Mouse (Mus musculus): Measurements from ENCODE around the gene Osbpl6. TPM values are rescaled to one million over a fixed set of nuclear protein-coding genes. Genes with fewer than 3 reads are reported as not detected.
"Not testable (repeated sequence)": the region's sequence is repeated elsewhere in the genome, so short reads cannot be mapped to it uniquely, and the experiment has no call there.

Osbpl6 gene
- polyA plus RNA-seq, 1 experiment from 2014 or later = 24.0 TPM

DNA sequence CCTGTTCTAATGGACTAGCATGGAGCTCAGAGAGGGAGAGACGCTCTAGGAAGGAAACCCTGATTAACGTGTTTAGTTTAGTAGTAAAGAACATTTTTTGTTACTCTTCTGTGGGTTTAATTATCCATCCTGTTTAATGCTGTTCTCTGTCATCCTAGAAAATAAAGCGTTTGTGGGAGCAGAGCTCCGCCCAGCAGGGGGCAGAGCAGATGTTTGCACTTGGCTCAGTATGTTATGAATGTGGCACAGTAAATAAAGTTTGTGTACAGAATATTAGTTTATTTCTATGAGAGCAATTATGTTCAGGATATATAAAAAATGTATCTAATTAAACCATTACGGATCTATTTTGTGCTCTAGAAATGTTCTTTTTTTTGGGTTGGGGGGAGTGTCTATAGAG, 192.9 kb downstream of the Osbpl6 start:
- no peak overlapping the region for H3K4me3 ChIP-seq
- no peaks in the 10 kb centered on the region for H3K27me3 ChIP-seq
- H3K9me3 ChIP-seq (replicated peaks) = no peaks in the 10 kb centered on the region
- WGBS = 78% methylated on average over 5 of the region's 5 CpGs
- no peak for ATAC-seq (ENCODE audit: low FRiP score)
- peaks cover 7% of the 10 kb centered on the region; the same call in 1 of the 2 replicates for H3K36me3 ChIP-seq
- H3K4me1 ChIP-seq = no peaks in the 10 kb centered on the region
- no peak overlapping the region for H3K9ac ChIP-seq
- H3K27ac ChIP-seq = no peak overlapping the region
- H3K4me2 ChIP-seq (replicated peaks) = no peak overlapping the region

DNA sequence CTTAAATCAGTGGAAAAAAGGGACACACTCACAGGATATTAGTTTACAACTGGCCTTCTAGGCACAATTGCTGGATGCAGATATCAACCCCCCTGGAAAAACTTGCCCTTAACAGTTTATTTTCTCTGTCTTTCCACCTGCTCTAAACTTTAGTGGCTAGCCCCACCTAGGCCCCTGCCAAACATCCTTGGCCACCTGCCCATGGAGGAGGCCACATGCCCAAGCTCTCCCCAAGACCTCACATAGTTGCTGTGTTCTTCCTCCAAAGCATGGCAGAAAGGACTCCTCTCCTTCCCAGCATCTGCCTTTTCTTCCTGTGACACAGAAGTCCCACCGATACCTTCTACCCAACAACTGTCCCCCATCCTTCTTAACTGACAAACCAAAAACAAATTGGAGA, 195.9 kb downstream of the Osbpl6 start:
- H3K9me3 ChIP-seq (replicated peaks) = no peaks in the 10 kb centered on the region
- no peaks in the 10 kb centered on the region for H3K27me3 ChIP-seq
- no peak for ATAC-seq (ENCODE audit: low FRiP score)
- H3K4me3 ChIP-seq = no peak overlapping the region
- no peak overlapping the region for H3K27ac ChIP-seq
- no peaks in the 10 kb centered on the region for H3K36me3 ChIP-seq
- 96% methylated on average over 1 of the region's 1 CpGs for WGBS
- H3K4me2 ChIP-seq (replicated peaks) = no peak overlapping the region
- no peaks in the 10 kb centered on the region for H3K4me1 ChIP-seq
- no peak overlapping the region for H3K9ac ChIP-seq

DNA sequence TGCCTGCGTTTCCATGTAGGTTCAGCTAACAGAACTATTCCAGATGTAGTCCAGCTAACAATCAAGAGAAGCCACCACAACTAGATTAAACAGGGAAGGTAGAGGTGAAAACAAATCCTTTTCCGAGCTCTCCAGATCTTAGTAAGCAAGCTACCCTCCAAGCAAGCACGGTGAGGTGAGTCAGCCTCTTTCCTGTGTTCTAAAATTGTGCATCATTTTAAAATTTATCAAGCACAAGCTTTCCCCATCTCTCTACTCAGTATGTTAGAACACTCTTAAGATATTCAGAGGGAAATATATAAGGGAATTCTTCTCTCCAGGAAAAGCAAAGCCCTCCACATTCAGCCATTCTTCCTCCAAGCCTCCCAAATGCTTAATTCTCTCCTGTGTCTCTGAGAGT, 200.4 kb downstream of the Osbpl6 start:
- WGBS = 90% methylated on average over 3 of the region's 3 CpGs
- no peak overlapping the region for H3K4me2 ChIP-seq (replicated peaks)
- no peaks in the 10 kb centered on the region for H3K4me1 ChIP-seq
- H3K4me3 ChIP-seq = no peak overlapping the region
- no peak overlapping the region for H3K27ac ChIP-seq
- no peak for ATAC-seq (ENCODE audit: low FRiP score)
- no peaks in the 10 kb centered on the region for H3K36me3 ChIP-seq
- no peaks in the 10 kb centered on the region for H3K9me3 ChIP-seq (replicated peaks)
- H3K9ac ChIP-seq = no peak overlapping the region
- H3K27me3 ChIP-seq = no peaks in the 10 kb centered on the region

DNA sequence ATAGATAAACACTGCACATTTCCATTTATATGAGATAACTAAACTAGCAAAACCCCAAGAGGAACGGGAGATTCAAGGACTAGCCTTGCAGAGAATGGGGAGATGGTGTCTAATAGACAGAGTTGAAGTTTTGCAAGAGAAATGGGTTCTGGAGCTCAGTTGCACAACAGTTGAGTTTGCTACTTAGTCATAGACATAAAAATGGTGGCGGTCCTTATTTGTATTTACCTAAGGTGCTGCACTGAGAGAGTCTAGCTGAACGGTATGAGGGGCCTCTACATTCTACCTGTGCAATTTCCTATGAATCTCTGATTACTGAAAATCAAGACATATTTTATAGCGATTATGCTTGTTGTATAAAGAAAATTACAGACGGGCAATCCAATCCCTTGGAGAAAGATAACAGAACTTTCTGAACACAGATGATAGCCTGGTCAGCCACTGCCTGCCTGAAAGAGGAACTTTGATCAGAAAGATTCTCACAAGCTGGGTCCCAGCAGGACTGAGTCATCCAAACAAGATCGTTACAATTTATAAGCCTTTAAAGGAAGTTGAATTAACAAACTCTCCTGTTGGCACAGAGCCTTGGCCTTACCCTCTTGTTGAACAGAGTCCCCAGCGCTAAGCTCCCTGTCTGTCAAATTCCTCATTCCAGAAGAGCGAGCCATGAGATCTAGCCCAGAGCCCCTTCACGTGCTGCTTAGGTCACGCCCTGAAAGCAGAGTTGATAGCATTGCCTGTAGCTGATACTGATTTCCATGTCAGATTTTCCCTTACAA, 204.2 kb downstream of the Osbpl6 start:
- no peak overlapping the region for H3K4me3 ChIP-seq
- no peaks in the 10 kb centered on the region for H3K36me3 ChIP-seq
- H3K27ac ChIP-seq = no peak overlapping the region
- no peaks in the 10 kb centered on the region for H3K27me3 ChIP-seq
- ATAC-seq (ENCODE audit: low FRiP score) = no peak
- H3K4me1 ChIP-seq = no peaks in the 10 kb centered on the region
- WGBS = 88% methylated on average over 10 of the region's 10 CpGs
- no peaks in the 10 kb centered on the region for H3K9me3 ChIP-seq (replicated peaks)
- no peak overlapping the region for H3K9ac ChIP-seq
- H3K4me2 ChIP-seq (replicated peaks) = no peak overlapping the region

DNA sequence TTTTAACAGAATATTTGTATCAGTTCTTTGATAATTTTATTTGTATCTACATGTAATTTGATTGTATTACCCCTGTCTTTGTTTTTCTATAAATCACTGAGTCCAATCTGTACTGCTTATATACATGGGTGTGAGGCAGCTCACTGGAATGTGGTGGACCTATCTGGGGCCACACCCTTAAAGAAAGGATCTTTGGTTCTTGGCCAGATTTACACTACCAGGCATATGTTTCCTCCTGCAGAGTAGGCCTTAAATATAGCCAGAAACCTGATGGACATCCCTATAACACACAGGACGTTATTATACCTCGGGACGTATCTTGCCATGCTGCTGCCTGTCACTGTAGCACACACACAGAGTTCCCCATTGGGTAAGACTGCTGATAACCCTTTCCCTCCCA, 205.7 kb downstream of the Osbpl6 start:
- Histone ChIP-seq H3K4me3 (no peak overlapping the region), H3K4me1 (no peaks in the 10 kb centered on the region), H3K36me3 (no peaks in the 10 kb centered on the region), H3K9me3 (replicated peaks) (no peaks in the 10 kb centered on the region), H3K27ac (no peak overlapping the region), H3K9ac (no peak overlapping the region), H3K4me2 (replicated peaks) (no peak overlapping the region), H3K27me3 (no peaks in the 10 kb centered on the region)
- 77% methylated on average over 3 of the region's 3 CpGs for WGBS
- no peak for ATAC-seq (ENCODE audit: low FRiP score)

- H3K4me2 ChIP-seq (replicated peaks) = no peak overlapping the region
- no peak overlapping the region for H3K4me3 ChIP-seq
- H3K9ac ChIP-seq = no peak overlapping the region
- no peaks in the 10 kb centered on the region for H3K27me3 ChIP-seq
- H3K27ac ChIP-seq = no peak overlapping the region
- H3K4me1 ChIP-seq = no peaks in the 10 kb centered on the region
- no peak for ATAC-seq (ENCODE audit: low FRiP score)
- WGBS = 43% methylated on average over 1 of the region's 1 CpGs
- H3K9me3 ChIP-seq (replicated peaks) = no peaks in the 10 kb centered on the region
- peaks cover 12% of the 10 kb centered on the region for H3K36me3 ChIP-seq
Measured at GRCm38 (mm10) chr2:76618078-76618477, 211.8 kb downstream of the Osbpl6 start.

- no peak for ATAC-seq (ENCODE audit: low FRiP score)
- no peaks in the 10 kb centered on the region for H3K27me3 ChIP-seq
- no peaks in the 10 kb centered on the region for H3K9me3 ChIP-seq (replicated peaks)
- no peak overlapping the region for H3K4me3 ChIP-seq
- WGBS = 89% methylated on average over 5 of the region's 5 CpGs
- H3K9ac ChIP-seq = no peak overlapping the region
- no peak overlapping the region for H3K27ac ChIP-seq
- H3K4me1 ChIP-seq = no peaks in the 10 kb centered on the region
- no peak overlapping the region for H3K4me2 ChIP-seq (replicated peaks)
- peaks cover 32% of the 10 kb centered on the region for H3K36me3 ChIP-seq
Measured at GRCm38 (mm10) chr2:76620188-76620587, 213.9 kb downstream of the Osbpl6 start.

DNA sequence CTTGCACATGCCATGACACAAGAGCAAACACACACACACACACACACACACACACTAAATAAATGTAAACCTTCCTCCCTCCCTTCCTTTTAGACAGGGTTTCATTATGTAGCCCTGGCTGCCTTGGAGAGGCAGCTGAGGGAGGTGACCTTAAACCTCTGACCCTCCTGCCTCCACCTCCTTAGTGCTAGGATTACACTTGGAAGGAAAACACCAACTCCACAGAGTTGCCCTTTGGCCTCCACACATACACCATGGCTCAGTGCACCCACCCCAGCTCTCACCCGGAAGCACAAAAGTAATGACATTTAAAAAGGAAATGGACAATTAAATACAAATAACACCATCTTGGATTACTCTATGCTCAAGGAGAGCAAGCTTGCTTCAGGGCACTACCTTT, 215.4 kb downstream of the Osbpl6 start:
- Histone ChIP-seq H3K9me3 (replicated peaks) (no peaks in the 10 kb centered on the region; the same call in 1 of the 2 replicates), H3K27ac (no peak overlapping the region), H3K36me3 (peaks cover 48% of the 10 kb centered on the region), H3K27me3 (no peaks in the 10 kb centered on the region), H3K9ac (no peak overlapping the region), H3K4me3 (no peak overlapping the region), H3K4me2 (replicated peaks) (no peak overlapping the region), H3K4me1 (no peaks in the 10 kb centered on the region)
- 71% methylated on average over 1 of the region's 1 CpGs for WGBS
- no peak for ATAC-seq (ENCODE audit: low FRiP score)

GRCm38 (mm10) chr2:76622316-76622715, 216.0 kb downstream of the Osbpl6 start:
- H3K4me2 ChIP-seq (replicated peaks); H3K9me3 ChIP-seq (replicated peaks); ATAC-seq (ENCODE audit: low FRiP score); H3K27ac ChIP-seq; H3K9ac ChIP-seq; H3K4me3 ChIP-seq; H3K4me1 ChIP-seq; H3K27me3 ChIP-seq: not testable (repeated sequence)
- H3K36me3 ChIP-seq = peaks cover 54% of the 10 kb centered on the region
- WGBS = 90% methylated on average over 2 of the region's 2 CpGs

DNA sequence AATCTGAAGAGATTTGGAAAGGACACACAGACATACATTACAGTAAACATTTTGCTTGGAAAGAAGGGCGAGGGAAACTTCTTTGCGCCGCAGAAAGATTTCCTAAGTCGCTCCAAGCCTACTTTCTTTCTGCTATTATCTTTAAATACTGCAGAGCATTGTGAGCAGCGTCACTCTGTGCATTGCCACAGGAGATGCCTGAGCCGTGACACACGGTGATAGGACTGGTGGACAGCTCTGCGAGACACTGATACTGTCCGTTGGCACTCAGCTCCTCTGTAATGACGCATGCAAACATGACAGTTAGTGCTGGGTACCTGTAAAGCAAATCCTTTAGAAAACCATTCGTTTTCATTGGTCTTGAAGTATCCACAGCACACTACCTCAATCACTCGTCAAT, 224.0 kb downstream of the Osbpl6 start:
- no peak for ATAC-seq (ENCODE audit: low FRiP score)
- no peak overlapping the region for H3K27ac ChIP-seq
- 95% methylated on average over 12 of the region's 12 CpGs for WGBS
- H3K4me2 ChIP-seq (replicated peaks) = no peak overlapping the region
- H3K27me3 ChIP-seq = no peaks in the 10 kb centered on the region
- H3K9ac ChIP-seq = no peak overlapping the region
- no peaks in the 10 kb centered on the region for H3K4me1 ChIP-seq
- no peak overlapping the region for H3K4me3 ChIP-seq
- H3K9me3 ChIP-seq (replicated peaks) = no peaks in the 10 kb centered on the region; the same call in 1 of the 2 replicates
- H3K36me3 ChIP-seq = peaks cover 92% of the 10 kb centered on the region

- Histone ChIP-seq H3K27me3 (no peaks in the 10 kb centered on the region), H3K9ac (no peak overlapping the region), H3K27ac (no peak overlapping the region), H3K9me3 (replicated peaks) (no peaks in the 10 kb centered on the region; the same call in 1 of the 2 replicates), H3K4me2 (replicated peaks) (no peak overlapping the region), H3K4me3 (no peak overlapping the region), H3K4me1 (no peaks in the 10 kb centered on the region), H3K36me3 (peaks cover 92% of the 10 kb centered on the region)
- 85% methylated on average over 4 of the region's 4 CpGs for WGBS
- no peak for ATAC-seq (ENCODE audit: low FRiP score)
Measured at GRCm38 (mm10) chr2:76631600-76631999, 225.3 kb downstream of the Osbpl6 start.

DNA sequence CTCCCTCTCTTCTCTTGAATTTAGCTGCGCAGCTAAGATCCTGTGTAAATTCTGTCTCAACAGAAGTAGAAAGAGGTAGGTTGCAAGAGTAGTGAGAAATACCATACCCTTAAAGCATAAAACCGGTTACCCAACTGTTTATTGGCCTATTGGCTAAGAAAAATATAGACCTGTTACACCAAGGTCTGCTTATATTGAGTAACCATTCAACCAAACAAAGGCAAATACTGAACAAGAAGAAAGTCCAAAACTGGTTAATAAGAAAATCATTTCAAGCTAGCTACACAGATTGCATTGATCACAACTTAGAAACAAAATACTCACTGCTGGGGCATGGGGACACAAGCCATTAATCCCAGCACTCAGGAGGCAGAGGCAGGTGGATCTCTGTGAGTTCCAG, 233.3 kb downstream of the Osbpl6 start:
- no peaks in the 10 kb centered on the region for H3K27me3 ChIP-seq
- no peaks in the 10 kb centered on the region for H3K4me1 ChIP-seq
- no peak for ATAC-seq (ENCODE audit: low FRiP score)
- no peak overlapping the region for H3K4me2 ChIP-seq (replicated peaks)
- H3K9me3 ChIP-seq (replicated peaks) = no peaks in the 10 kb centered on the region
- no peak overlapping the region for H3K27ac ChIP-seq
- H3K4me3 ChIP-seq = no peak overlapping the region
- H3K36me3 ChIP-seq = peaks cover 73% of the 10 kb centered on the region
- H3K9ac ChIP-seq = no peak overlapping the region
- 98% methylated on average over 2 of the region's 2 CpGs for WGBS

DNA sequence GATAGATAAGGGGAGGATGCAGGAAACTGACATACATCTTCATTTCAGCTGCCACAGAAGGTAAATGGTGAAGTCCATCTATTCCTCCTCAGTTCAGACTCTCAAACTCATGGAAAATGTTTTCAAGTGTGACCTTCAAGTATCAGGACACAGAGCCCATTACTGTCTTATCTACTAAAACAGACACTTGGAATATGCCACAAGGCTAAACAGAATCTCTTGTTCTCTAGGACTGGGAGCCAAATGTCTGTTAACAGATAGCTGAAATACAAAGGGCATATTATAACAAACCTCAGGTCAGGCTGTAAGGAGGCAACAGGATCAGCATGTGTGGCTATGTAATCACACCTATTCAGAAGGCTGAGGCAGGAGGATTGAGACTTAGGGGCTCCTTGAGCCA, 237.5 kb downstream of the Osbpl6 start:
- Histone ChIP-seq H3K9me3 (replicated peaks) (no peaks in the 10 kb centered on the region), H3K27me3 (no peaks in the 10 kb centered on the region), H3K4me1 (peaks cover 11% of the 10 kb centered on the region), H3K36me3 (peaks cover 41% of the 10 kb centered on the region), H3K27ac (no peak overlapping the region), H3K9ac (no peak overlapping the region), H3K4me3 (no peak overlapping the region), H3K4me2 (replicated peaks) (no peak overlapping the region)
- ATAC-seq (ENCODE audit: low FRiP score) = no peak

Measured in hindbrain, embryonic 12.5 days (tissue).